Mouse (Mus musculus): ENCODE results near the gene Hdac5.

Gene Hdac5

DNA sequence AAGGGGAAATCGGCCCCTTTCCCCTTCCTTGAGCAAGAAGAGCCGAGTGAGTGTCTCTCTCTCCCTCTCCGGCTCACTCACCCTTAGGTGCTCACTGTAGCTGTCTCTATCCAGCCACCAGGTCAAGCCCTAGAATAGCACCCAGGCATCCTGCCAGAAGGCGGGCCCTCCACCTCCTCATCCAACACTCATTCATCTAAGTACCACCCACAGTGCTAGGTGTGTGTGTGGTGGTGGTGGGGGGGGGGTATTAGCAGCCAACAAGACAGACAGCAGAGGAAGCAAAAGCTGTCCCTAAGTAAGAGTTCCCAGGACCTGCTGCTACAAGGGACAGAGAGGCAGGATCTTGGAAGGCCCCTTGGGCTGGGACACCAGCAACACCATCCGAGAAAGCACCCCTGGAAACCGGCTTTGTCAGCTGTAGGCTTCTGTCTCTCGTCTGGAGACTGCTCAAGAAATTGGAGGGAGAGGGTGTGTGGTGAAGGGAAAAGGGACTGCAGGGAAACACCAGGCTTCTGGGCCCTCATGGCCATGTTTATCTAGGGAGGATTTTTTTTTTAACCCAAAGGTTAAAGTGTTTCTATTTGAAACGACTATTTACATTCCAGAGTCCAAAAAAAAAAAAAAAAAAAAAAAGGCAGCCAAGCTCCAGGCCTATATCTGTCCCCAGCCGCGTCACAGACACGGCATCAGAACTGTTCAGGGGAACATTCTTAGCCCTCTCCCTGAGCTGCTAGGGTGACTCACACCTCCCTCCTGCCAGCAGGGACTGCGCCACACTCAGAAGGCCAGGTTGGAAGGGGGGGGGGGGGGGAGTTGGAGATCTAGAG is 13.7 kb downstream of the Hdac5 start:
- in situ Hi-C loops (cut with MboI, MseI): no loop called here

DNA sequence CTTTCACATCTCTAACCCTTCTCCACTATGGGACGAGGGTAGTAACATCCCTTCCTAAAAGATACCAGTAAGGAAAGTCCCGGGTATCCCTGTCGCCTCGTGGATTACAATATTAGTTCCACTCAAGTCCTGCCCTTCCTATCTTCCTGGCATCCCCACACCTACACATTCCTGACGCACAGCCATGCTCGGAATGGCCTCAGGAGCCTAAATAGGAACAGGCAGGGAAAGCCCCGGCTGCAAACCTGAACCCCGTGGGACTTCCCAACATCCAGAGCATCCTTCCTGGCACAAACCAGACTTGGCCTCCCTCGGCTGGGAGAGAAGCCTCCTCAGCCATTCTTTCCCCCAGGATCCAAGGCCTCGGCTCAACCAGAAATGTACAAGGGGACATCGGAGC is 14.5 kb downstream of the Hdac5 start:
- in situ Hi-C loops (cut with MboI, MseI): no loop called here

DNA sequence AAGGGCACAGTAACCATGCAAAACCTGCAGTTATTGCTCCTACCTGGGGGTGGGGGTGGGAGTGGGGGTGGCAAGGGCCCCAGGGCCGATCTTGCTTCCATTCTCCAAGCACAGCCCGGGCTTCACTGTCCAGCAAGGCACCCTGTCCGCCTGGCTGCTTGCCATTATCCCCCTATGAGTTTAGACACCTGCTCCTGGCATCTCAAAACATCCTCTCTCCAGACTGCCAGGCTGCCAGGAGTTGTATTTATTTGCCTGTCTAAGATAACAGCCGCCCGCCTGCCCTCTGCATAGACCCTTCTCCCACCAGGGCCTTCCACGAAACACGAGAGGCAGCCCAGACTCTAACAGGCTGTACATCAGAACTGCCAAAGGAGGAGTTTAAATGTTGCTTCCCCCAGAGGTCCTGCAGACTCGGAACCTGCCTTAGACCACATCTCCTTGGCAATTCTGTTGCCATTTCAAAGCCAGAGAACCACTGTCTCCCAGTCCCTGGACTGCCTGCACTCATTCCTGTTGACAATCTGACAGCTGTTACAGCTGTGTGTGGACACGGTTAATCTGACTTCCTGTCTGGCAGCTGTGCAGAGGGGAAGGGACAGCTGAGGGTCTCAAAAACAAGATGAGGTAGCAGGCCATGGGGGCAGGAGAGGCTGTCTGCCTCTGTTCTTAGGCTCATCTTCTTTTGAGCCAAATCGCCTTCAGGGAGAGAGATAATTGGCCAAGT is 15.4 kb downstream of the Hdac5 start:
- in situ Hi-C loops (cut with MboI, MseI): no loop called here

GRCm38 (mm10) chr11:102211936-102212341 is 18.0 kb downstream of the Hdac5 start:
- in situ Hi-C loops (cut with MboI, MseI): no loop called here

DNA sequence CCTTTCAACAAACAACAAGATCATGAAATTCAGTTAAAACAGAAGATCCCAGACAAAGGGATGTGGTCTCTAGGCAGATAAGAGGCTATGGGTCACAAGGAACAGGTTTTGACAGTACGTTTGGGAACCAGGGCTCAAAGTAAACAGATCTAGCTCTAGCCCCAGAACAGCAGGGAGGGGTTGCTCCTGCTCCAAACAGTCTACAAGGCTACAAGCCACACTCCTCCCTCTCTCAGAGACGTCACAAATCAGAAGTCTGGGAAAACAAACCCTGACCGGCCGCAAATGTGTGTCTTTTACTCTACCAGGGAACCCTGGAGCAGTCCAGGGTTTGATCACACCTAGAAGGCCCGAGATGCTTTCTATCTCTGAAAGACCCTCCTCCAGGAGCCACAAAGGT is 19.0 kb downstream of the Hdac5 start:
- in situ Hi-C loops (cut with MboI, MseI): no loop called here

- in situ Hi-C loops (cut with MboI, MseI): no loop called here
Measured at GRCm38 (mm10) chr11:102210185-102210584, 19.8 kb downstream of the Hdac5 start.

- in situ Hi-C loops (cut with MboI, MseI): no loop called here
Measured at GRCm38 (mm10) chr11:102209742-102210141, 20.2 kb downstream of the Hdac5 start.

DNA sequence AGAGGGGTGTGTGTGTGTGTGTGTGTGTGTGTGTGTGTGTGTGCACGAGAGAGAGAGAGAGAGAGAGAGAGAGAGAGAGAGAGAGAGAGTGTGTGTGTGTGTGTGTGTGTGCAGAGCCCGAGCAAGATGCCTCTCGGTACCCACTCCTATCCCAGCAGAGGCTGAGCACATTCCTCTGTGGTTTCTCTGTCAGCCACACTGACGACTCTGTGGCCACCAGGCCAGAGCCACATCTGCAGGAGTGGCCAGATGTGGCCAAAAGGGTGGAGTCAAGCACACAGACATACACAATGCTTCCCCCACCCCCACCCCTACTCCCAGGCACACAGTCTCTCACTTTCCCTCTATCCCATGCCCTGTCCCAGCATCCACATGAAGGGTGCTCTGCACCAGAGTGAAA is 21.1 kb downstream of the Hdac5 start:
- in situ Hi-C loops (cut with MboI, MseI): no loop called here

DNA sequence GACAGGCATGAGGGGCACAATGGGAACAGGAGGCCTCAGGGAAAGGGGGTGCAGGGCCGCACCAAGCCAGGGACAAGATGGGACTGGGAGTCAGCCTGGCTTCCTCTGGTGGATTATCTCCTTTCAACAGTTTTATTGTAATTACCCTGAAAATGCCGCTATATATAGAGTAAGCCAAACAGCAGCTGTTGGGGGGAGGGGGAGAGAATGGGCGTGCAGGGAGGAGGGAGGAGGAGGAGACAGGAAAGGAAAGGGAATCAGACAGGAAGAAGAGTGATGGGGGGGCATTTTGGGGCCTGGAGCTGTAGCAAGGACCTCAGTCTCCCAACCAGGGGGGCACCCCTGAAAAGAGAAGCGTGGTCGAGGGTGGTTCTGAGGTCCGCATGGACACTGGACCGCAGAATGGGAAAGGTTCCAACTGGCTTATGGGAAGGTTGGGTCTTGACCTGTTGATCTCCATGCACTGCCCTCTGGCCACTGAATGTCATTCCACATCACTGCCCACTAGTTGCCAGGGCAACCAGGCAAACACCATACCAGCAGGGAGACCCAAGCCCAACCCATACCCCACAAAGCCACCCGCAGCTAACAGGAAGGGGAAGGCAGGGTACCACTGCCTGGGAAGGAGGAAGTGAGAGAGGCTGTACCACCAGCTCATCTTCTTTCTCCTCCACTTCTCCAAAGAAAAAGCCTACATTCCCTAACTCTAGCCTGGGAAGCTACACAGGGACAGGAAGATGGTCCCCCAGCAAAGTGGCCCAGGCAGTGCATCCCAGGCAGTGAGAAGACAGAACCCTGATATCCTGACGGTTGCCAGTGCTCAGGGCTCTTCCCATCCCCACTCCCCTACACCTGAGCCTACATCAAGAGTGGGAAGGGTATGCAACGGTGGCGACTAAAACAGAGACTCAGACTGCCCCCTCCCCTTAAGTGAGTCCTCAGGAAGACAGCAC is 21.9 kb downstream of the Hdac5 start:
- in situ Hi-C loops (cut with MboI, MseI): no loop called here

DNA sequence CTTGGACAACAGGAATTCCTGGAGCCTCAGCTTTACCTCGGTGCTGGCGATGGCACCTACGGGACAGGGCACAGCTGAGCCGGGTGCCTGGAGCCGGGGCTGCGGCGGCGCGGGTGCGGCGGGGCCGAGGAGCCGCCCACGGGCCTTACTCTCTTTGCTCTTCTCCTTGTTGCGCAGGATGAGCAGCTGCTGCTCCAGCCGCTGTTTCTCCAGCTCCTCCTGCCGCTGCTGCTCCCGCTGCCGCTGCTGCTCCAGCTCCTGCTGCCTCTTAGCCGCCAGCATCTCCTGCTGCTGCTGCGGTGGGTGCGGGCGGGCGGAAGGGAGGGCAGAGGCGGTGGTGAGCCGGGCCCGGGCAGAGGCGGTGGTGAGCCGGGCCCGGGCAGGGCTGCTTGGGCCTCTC is 23.5 kb downstream of the Hdac5 start:
- in situ Hi-C loops (cut with MboI, MseI): no loop called here

GRCm38 (mm10) chr11:102201408-102201821 is 28.6 kb downstream of the Hdac5 start:
- in situ Hi-C loops (cut with MboI, MseI): no loop called here

DNA sequence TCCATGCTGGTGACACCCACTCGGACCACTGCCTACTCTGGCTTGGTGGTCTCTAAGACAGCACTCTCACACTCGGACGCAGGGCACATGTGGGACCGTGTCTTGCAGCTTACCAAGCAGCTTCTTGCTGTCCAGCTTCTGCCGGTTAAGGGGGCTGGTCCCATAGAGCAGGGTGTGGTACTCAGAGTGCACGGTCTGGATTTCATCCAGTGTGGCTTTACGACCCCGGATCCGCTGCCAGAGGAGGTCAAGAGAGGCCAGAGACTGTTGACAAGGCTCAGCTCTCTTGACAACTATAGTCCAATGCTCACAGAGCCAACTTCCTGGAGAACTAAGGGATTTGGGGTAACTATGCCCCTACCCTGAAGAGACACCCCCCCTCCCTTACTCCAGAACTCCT is 30.1 kb downstream of the Hdac5 start:
- in situ Hi-C loops (cut with MboI, MseI): no loop called here

DNA sequence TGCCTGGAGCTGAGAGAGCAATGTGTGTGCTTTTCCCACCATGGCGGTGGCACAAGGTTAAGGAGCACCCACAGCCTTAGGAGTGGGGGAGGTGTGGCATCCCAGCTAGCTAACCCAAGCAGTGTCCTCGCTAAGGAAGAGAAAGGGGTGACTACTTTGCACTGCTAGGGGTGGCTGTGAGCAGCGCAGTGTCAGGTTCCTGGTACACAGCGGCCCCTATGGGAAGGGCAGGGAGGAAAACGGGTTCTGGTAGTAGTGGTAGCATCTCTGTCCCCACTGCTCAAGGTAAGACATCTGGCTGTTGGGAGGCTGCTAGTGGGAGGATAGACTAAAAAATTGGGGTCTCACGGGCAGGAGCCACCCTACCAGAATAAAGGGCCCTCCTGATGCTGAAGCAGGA is 31.7 kb downstream of the Hdac5 start:
- in situ Hi-C loops (cut with MboI, MseI): no loop called here

DNA sequence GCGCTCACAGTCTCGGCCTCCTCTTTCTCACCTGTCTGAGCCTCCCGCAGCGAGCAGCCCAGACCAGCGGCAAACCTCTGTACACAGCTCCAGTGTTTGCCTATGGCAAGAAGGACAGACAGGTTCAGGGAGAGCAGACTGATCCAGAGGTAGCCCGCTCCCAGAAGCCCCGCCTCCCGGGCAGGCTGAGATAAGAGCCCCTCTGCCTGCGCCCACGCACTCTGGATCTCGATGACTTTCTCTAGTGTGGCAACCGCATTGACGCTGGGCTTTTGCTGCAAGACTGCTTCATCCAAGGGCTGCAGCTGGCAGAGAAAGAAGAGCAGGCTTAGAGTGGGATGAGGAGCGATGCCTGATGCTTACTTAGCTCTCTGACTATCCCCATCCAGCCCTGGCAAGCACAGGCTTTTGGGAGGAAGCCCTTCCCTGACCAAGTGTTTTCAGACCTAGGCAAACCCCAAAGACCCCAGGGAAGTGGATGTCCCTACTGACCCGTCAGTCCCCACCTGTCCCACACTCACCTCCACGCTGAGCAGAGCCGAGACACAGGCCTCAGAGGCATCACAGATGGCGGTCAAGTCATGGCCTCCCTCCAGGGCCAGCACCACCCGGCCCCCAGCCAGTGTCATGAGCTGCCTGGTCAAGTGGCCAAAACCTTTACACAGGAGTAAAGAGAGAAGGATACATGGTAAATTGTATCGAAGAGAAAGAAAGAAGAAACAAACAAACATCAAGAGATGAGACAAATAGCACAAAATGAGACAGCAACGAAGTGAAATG is 33.8 kb downstream of the Hdac5 start:
- in situ Hi-C loops (cut with MboI, MseI): no loop called here

DNA sequence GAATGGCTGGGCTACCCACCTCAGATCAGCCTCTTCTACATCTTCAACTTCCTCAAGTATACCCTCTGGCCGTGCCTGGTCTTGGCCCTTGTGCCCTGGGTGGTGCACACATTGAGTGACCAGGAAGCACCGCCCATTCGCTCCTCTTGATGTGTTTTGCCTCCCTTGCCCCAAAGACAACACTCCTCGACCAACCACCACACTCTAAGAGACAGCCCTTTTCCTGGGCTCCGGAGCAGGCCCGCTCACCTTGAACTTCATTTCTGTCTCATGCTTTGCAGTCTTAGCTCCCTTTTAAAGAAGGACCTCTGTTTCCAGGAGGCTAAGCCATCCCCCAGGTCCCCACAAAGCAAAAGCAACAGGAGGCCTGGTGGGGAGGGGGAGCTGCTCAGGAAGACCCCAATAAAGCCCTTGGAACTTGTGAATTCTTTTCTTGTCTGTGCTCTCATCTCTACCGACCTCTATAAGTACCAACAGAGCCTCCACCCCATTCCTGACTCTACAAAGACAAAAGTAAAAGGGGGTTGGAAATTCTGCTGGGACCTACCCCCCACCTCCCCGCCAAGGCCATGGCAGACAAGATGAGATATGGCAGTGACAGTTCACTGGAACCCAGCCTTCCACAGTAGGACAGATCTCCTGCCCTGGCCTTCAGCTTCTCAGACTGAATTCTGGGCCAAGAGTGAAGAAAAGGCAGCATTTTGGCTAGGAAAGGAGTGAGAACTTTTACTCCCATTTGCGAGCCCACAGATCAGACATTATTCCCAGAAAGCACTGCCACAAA is 36.1 kb downstream of the Hdac5 start:
- in situ Hi-C loops (cut with MboI, MseI): loop anchor here (5.0 kb wide), 1 partner anchor 33 kb away; no protein-coding TSS in a partner anchor

DNA sequence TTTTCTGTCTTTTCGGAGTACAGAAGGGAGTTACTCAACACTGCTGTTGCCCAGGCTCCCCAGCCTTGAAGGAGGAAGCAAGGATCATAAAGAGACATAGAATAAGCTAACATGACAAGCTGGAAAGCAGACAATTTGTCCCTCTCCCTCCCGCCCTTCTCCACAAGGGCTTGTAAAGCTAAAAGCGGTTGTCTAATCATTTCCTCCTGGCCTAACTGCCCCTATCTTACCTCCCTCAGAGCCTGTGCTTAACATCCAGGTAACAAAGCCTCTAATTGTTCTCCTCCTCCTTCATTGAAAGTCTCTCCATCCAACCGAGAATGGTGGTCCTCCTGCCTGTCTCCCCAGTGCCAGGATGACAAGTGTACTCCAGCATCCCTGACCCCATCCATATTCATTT is 39.1 kb downstream of the Hdac5 start:
- in situ Hi-C loops (cut with MboI, MseI): loop anchor here (5.0 kb wide), 1 partner anchor 36 kb away; no protein-coding TSS in a partner anchor

- in situ Hi-C loops (cut with MboI, MseI): loop anchor here (5.0 kb wide), 1 partner anchor 38 kb away; no protein-coding TSS in a partner anchor
Measured at GRCm38 (mm10) chr11:102189461-102190436, 40.2 kb downstream of the Hdac5 start, which contains the start of gene G6pc3. G6pc3 (plus strand) TSS chr11:102189620.

- in situ Hi-C loops (cut with MboI, MseI): no loop called here
Measured at GRCm38 (mm10) chr11:102188980-102189379, 41.0 kb downstream of the Hdac5 start.

GRCm38 (mm10) chr11:102186235-102186634 is 43.7 kb downstream of the Hdac5 start:
- in situ Hi-C loops (cut with MboI, MseI): no loop called here
